Mouse (Mus musculus) retina, postnatal 1 day (tissue): Measurements from ENCODE around the gene Ankfy1.
"Not testable (repeated sequence)": the region's sequence is repeated elsewhere in the genome, so short reads cannot be mapped to it uniquely, and the experiment has no call there.

Experiments
- DNase-seq: peaks from one replicate; pipeline ENCODE4 v3.0.0-alpha.2; 2012

Gene Ankfy1

DNA sequence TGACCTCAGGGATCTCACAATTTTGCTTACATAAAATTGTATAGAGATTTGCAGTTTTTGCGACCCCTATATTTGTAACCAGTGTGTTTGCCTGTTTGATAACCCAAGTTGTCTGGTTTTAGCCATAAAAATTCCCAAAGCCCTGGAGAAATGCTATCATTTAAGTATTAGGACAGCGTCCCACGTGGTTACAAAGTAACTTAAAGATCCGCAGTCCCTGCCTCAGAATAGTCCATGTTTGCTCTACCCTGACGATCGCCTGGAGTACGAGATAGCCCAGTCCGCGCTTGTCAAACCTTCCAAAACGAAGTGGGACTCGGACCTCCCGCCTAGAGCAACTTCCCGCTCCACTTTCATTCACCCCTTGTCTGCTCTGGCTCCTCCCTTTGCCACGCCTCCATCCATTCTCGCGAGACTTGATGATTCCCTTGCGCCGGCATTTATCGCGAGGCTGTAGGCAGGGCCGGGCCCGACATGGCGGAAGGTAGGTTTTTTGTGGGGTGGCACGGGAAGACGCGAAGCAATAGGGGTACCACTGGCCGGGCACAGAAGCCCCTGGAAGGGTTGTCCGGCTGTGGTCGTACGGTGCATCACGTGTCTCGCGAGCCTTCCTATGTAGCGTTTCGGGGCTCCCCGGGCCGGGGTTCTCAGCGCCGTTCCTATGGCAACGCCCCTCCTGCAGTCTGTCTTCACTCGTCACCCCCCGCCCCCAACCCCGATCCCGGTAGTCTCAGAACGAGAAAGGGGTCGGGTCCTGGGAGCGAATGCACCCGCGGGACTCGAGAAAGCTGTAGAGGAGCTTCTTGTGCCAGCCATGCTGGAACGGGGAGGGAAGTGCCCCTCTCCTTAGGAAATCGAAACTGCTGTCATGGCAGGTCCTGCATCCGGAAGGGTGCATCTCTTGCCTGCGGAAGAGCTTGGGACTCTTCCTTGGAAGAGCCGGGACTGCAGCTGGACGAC, at the start of gene Ankfy1:
Gene Ankfy1 (plus strand): TSS at position 456 of the 960 bp plus-strand sequence.
- DNase-seq: peak; percentile 98

DNA sequence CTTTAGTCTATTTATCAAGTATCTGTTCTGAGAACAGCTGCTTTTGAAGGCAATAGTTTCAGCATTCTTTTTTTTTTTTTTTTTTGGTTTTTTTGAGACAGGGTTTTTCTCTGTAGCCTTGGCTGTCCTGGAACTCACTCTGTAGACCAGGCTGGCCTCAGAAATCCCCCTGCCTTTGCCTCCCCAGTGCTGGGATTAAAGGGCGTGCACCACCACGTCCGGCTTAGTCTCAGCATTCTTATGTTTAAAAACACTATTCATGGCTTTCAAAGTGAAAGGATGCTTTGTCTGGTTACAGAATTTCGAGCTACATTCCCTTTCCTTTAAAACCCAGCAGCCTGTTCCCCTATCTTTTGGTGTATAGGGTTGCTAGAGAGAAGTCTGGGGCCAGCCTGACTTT, 47.1 kb upstream of the Ankfy1 start:
- no peak for DNase-seq

DNA sequence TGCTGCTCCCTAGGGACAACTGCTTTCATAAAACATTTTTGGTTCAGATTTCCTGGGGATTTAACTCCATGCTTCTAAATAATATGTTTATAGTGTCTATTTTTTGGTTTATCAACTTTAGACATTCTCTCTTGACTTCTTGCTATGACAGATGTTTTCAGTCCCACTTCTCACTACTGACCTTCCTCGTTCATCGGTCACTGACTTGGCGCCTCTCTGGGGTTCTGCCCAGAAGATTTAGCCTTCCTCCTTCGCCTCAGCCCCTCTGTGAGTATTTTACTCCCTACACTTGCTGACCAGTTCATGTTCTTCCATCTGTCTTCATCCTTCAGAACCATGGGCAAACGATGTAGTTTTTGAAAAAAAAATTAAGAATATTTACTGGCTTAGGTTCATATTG, 44.4 kb upstream of the Ankfy1 start:
- DNase-seq: no peak

DNA sequence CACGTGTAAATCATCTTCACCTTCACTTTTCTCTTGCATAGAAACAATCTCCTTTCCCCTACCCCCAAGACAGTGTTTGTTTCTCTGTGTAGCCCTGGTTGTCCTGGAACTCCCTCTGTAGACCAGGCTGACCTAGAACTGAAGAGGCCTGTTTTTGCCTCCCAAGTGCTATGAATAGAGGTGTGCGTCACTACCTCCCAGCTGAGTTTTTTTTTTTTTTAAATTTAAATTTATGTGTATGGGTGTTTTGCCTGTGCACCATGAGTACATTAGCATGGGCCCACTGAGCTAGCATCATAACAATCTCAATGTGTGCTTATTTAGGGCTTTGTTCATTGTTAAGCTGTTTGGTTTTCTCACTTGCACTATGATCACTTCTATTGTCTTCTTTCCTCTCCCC, 39.5 kb upstream of the Ankfy1 start:
- no peak for DNase-seq

DNA sequence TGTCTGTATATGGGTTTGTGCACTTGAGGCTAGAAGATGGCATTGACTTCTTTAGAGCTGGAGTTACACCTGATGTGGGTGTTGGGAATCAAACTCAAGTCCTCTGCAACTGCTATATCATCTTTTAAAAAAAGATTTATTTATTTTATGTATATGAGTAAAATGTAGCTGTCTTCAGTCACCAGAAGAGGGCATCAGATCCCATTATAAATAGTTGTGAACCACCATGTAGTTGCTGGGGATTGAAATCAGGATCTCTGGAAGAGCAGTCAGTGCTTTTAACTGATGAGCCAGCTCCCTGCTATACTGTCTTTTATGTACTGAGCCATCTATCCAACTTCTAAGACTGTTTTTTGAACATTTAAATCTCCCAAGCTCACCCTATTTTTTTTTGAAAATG, 29.9 kb upstream of the Ankfy1 start:
- peak; percentile 5 for DNase-seq

DNA sequence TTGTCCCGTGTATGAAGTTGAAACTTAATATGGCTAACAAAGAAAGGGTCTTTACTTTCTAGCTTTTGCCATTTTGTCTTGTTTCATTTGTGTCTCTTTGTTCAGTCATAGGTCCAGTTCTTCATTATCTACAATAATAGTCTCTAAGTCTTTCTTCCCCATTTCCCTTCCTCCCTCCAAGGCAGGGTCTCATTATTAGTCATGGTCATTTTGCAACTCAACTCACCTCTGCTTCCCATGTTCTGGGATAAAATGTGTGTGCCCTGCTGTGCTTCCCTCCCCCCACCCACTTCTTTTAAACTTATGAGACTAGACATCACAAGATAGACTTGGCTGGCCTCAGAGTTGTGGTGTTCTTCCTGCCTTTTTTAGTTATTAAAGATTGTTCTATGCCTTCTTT, 29.4 kb upstream of the Ankfy1 start:
- no peak for DNase-seq

DNA sequence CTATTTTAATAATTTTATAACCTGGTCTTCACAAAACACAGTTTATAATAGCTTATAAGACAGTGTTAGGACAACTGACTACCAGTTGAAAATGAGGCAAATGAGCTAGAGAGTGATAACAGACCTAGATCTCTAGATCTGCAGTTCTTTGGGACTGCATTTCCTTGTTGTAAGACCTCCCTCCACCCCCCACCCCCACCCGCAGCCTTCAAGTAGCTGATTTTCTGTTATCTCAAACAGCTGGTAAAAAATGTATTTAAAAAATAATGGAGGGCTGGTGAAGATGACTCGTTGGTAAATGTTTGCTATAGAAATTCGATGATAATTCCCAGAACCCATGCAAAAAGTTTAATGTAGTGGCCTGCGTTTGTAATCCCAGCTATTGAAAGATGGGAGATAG, 25.2 kb upstream of the Ankfy1 start:
- no peak for DNase-seq

DNA sequence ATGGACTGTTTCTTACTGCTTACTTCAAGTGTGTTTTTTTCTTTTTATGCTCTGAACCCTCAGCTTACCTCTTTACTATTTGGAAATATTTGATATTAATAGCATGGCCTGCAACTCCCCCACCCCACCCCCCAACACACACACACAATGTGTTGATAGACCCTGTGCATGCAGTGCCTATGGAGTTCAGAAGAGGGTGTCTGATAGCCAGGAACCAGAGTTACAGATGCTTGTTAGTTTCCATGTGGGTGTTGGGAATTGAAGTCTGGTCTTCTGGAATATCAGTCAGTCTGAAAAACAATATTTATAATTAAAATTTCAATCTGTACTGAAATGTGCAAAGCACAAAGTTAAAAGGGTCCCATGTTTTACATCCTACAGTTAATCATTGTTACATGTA, 19.2 kb upstream of the Ankfy1 start:
- no peak for DNase-seq

DNA sequence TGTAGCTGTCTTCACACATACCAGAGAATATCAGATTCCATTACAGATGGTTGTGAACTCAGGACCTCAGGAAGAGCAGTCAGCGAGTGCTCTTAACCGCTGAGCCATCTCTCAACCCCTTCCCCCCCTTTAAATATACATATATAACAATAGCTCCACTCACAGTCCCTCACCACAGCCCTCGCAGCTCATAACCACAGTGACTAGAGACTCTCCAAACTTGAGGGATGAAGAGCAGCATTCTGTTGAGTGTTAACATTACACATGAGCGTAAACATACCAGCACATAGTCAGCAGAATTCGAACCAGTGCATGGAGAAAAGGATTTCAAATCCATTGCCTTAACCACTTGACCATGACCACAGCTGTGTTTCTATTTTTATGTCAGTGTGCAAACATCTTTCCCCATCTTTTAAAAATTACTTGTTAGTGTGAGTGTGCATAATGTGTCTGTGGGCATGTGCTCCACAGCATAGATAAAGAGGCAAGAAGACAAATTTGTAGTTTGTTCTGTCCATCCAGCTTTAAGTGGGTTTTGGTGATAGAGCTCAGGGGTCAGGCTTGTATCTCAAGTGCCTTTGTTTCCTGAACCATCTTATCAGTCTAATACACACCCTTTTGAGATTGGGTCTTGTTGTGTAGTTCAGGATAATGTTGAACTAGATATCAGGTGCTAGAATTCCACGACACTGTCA, 18.4 kb upstream of the Ankfy1 start:
- DNase-seq: no peak

DNA sequence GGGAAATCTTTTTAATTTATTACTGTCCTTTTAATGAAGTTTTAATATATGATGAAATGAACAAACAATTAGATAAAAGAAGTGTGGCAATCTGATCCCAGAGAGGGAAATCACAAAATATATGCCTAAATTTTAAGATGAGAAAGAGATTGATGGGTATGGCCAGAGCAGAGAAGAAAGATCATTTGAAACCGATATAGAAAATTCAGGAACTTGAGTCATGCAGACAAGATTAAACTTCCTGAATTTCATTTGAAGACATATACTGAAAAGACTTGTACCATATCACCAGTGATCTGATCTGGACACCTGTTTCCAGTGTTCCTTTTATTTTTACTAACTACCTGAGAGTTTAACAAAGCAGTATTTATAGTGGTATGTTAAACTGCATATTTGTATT, 17.4 kb upstream of the Ankfy1 start:
- no peak for DNase-seq

DNA sequence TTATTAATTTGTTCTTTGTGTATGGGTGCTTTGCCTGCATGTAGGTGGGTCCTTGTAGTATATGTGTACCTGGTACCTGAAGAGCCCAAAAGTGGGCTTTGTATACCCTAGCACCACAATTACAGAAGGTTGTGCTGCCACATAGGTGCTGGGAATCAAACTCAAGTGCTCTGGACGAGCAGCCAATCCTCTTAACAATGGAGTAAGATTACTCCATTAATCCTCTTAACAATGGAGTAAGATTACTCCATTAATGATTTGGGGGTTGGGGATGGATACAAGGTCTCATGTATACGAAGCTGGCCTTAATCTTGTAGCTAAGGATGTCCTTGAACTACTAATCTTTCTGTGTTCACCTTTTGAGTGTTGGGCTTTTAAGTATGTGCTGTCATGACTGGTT, 14.5 kb upstream of the Ankfy1 start:
- peak; percentile 51 for DNase-seq

DNA sequence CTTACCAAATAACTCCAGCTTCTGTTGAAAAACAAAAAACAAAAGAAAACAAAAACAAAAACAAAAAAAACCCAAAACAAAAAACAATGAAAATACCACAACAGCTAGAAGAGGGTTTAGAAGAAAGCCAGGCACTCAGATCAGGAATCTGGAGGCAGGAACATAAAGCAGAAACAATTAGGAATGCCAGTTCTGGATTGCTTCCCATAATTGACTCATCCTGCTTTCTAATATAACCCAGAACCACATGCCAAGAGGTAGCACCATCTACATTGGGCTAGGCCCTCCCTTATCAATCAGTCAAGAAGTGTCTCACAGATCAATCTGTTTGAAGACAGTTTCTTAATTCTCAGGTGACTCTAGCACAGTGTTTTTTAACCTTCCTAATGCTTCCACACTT, 9.1 kb upstream of the Ankfy1 start:
- no peak for DNase-seq

DNA sequence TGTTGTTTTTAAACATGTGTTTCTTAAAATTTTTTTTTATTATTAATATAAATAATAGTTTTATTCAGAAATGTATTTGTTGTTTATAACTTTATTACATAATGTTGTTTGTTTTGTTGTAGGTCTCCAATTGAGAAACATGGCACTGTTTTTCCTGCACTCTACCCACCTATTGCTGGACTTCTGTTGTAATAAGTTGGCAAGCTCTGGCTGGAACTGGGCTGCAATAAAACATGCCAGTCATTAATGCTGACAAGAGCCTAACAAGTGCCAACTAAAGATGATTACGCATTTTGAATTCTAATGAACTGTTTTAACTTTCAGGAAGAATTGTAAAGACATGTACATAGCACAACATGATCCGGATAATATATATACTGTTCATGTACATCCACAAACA, 6.4 kb upstream of the Ankfy1 start:
- no peak for DNase-seq

DNA sequence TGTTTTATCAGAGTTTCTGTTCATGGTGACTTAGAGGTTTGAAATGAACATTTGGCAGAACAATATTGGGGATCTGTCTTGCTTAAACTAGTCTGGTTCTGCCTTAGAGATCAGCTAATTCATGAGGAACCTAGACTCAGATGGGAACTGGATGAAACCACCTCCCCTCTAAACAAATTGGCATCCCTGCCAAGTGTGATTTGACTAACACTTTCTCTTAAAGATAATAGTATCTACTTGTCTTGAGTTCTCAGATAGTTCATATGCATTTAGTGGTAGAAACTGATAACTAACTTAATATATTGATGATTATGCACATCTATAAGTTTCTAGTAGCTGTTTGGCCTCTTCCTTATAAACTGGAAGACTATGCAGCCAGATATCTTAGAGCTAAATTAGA, 3.1 kb upstream of the Ankfy1 start:
- no peak for DNase-seq

DNA sequence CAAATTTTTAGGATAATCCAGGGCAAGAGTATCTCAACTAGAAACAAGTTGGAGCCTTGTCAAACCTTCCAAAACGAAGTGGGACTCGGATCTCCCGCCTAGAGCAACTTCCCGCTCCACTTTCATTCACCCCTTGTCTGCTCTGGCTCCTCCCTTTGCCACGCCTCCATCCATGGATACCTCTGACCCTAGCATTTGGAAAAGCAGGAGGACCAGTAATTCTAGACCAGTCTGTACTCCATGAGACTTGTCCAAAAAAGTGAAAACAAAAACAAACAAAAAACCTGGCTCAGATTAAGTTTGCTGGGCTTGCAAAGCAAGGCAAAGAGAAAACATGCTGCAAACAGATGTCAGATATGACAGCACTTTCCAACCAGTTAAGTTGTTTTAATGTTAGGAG, 1.6 kb upstream of the Ankfy1 start:
- DNase-seq: peak; percentile 32

DNA sequence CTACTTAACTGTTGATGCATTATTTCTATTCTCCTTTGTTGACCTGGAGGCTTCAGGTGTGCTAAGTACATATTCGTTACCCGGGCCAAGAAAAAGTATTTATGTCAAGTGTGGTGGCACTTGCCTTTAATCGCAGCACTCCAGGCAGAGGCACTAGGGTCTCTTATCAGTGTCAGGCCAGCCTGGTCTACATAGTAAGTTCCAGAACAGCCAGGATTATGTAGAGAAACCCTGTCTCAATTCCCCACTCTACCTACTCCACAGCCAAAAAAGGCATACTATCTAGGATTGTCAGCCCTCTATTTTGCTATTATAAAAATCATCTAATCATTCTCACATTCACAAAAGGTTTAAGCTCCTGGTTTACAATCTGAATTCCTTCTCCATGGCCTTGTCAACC, 691 bp upstream of the Ankfy1 start:
- no peak for DNase-seq

DNA sequence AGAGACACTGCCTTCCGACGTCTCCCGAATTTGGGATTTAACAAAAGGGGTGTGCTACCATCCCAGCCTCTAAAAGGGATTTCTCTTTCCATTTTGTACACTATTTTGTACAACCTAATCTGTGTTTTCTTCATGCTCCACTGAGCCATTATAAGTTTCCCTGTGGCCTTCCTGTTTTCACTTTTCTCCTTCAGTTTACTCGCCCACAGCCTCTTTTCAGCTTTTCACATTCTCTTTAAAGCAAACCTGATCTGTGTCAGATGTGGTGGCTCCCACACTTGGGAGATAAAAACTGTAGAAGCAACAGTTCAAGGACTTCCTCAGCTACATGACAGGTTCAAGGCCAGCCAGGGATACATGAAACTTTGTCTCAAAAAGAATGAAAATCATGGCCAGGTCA, 2.5 kb downstream of the Ankfy1 start:
- DNase-seq: no peak

DNA sequence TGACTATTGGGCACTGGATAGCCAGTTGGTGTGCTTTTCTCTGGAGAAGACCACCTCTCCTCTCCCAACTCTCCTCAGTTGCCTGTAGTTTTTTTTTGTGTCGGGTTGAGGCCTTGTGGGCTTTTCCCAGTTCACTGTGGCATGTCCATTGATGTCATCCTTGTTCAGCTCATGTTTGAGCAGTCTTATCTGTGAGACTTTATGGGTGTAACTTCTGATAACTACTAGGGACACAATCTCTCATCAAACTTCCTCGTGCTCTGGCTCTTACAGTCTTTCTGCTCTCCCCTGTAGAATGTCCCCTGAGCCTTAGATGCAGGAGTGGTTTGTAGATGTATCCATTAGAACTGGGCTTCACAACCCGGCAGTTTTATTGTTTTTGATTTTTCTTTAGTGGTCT, 5.2 kb downstream of the Ankfy1 start:
- DNase-seq: no peak

DNA sequence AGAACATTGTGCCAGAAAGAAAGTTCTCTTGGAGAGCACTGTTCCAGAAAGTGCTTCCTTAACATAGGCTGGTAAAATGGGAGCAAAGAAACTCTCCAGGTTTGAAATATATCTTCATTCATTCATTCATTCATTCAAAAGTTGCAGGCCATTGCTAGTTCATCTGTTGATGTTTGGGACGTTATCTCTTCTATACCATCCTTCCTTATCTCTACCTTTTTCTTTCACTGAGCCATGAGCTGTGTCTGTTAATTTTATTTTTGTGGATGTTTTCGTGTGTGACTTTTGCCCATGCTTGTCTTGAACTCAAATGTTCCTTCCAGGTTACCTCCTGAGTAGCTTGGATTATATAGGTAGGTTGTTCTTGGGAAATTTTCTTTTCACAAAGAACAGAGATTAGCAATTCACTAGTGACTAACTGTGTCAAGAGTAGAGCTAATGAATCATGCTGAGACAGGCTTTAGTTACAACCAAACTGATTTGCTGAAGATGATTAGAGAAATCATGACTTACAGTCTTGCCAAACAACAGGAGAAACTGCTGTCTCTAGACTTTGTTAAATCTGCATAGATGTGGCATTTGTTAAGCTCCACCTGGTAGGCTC, 6.7 kb downstream of the Ankfy1 start:
- no peak for DNase-seq

DNA sequence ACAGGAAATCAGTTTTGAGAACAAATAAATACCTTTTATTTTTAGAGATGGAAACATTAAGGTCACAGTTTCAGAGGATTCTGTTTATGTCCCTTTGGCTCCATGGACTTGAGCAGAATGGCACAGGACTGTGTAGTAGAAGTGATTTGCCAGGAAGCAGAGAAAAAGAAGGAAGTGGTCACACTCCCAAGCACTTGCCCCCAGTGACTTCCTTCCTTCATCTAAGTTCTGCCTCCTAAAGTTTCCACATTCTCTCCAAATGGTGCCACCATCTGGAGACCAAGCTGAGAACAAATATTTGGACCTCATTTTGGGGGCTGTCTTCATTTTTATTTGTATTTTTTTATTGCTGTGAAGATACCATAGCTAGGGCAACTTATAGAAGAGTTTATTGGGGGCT, 7.5 kb downstream of the Ankfy1 start:
- no peak for DNase-seq

DNA sequence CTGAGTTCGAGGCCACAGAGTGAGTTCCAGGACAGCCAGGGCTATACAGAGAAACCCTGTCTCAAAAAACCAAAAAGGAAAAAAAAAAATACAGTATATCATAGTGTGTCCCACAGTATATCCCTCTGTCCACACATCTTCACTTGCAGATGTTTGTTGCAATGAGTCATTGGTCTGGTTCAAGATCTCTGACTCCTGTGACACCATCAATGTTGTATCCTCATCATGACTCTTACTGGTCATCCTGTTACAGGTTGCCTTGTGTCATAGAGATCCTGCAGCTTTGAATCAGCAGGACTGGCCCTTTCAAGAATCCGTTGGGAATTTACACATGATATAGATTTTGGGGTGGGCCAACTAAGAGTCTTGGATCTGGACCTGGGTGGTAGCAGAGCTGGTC, 15.3 kb downstream of the Ankfy1 start:
- not testable (repeated sequence) for DNase-seq

DNA sequence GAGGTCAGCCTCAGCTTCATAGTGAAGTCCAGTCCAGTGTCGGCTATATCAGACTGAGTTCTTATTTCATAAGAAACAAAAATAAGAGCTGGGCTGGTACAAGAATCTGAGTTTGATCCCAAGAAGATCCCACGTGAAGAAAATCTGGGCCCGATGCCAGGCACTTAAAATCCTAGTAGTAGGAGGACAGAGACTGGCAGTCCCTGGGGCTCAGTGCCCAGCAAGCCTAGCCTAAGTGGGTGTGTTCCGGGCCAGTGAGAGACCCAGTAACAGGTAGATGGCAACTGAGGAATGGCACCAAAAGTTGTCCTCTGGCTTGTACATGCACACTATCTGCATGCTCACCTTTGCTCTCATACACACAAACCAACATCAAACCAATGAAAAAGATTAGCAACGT, 22.9 kb downstream of the Ankfy1 start:
- DNase-seq: no peak

DNA sequence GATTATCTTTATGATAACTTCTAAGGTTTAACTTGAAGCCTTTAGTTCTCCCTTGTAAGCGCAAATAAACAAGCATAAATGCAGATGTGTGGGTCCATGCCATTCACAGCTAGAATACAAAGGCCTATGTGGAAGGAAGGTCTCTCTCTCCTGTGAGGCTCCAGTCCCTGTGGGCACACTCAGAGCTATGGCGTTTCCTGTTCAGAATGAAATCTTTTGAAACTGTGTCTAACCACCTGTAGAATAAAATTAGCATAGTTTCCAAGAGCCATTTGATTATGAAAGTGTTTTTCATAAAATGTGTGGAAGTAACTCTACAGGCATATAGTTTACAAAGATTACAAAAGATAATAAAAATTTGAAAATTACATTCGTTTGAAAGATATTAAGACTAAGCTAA, 28.4 kb downstream of the Ankfy1 start:
- no peak for DNase-seq

DNA sequence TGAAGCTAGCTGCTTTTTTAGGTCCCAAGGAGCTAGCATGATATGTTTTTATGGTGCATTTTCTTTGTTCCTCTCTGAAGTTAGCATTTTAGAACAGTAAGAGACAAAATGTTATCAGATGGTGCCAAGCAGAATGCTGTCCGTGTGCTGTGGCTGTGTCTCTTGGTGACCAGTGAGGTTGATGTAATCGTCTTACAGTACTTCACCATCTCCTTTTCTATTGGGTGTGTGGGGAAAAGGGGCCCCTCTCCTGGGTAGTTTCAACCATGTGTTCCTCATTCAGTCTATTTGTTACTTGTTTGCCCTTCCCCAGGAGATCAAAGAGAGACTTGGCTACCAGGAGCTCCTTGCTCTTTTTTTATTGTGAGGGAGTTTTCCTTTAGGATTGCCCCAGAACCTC, 33.4 kb downstream of the Ankfy1 start:
- DNase-seq: no peak
